Mouse (Mus musculus) adrenal gland, postnatal 0 days (tissue): ENCODE measurements around the gene Tpst2. TPM values are rescaled to one million over a fixed set of nuclear protein-coding genes. Genes with fewer than 3 reads are reported as not detected.

ENCODE experiments used
- polyA plus RNA-seq: library from polyadenylated mRNA; unstranded; fragments of >200 nt; fragmentation: Nextera tagmentation; extraction: Ambion mirVana; gene quantifications from 2 replicates; pipeline ENCODE4 v1.2.1, GENCODE M21; 2015

Gene Tpst2
- 92.9 and 193 TPM in 2 replicates for polyA plus RNA-seq

DNA sequence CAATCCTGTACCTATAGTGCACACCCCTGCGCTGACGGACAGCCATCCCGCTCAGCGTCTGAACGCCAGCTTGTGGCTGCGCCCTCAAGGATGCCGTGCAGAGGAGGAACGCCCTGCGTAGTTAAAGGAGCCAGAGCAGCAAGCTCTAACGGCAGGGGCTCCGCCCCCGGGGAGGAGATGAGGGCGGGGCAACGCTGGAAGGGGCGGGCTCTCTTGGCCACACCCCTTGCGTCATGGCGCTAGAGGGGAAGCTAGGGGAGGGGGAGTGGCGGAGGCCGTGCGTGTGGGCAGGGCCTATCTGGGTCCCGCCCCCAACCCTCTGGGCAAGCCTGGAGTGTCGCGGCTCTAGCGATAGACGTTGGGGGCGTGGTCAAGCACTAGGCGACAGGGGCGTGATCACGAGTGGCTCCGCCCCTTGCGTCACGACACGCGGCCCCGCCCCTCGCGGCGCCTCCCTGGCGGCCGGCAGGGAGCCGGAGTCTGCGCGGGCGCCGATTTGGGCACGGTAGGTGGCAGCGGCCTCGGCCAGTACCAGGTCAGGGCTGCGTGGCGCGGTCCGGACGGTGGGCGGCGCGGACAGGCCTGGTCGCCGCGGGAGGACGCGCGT lies at the start of gene Tpst2:
TSS of gene Tpst2 (plus strand) at position 425 of the 607 bp plus-strand sequence.

DNA sequence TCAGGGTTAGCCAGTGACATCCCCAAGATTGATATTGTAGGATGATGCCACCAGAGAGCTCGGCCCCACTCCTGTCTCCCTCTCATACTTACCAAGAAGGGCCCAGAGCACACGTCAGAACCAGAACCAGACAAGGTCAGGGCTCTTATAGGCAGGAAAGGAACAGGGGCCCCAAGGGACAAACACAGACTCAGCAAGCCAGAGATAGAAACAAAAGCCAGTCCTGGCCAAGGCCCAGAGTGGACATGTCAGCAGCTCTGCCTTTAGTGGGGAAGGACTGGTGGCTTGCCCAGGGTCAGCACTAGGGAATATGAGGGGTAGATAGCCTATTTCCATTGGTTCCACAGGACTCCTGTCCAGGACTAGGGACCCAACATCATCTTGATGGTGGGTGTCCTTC lies 24.1 kb upstream of the Tpst2 start, which contains the start of gene Cryba4:
TSS of gene Cryba4 (minus strand) at position 119 of the 400 bp plus-strand sequence.

DNA sequence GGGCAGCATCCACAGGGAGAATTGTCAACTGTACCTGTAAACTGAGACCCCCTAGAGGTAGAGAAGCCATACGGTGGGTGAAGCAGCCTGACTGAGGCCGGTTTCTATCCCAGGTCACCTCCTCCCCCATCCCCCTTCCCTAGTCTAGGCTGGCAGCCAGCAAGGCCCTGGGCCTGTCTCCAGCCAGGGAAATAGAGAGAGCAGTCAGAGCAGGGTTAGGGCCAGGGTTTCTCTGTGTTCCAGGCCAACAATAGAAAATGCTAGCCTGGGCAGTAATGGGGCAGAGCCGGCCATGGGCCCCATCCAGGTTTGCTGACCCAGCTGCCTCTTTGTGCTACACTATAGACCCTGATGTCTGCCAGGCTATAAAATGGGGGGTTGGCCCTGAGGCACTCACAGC lies 21.1 kb upstream of the Tpst2 start, which contains the start of gene Crybb1:
TSS of gene Crybb1 (plus strand) at position 390 of the 400 bp plus-strand sequence.

DNA sequence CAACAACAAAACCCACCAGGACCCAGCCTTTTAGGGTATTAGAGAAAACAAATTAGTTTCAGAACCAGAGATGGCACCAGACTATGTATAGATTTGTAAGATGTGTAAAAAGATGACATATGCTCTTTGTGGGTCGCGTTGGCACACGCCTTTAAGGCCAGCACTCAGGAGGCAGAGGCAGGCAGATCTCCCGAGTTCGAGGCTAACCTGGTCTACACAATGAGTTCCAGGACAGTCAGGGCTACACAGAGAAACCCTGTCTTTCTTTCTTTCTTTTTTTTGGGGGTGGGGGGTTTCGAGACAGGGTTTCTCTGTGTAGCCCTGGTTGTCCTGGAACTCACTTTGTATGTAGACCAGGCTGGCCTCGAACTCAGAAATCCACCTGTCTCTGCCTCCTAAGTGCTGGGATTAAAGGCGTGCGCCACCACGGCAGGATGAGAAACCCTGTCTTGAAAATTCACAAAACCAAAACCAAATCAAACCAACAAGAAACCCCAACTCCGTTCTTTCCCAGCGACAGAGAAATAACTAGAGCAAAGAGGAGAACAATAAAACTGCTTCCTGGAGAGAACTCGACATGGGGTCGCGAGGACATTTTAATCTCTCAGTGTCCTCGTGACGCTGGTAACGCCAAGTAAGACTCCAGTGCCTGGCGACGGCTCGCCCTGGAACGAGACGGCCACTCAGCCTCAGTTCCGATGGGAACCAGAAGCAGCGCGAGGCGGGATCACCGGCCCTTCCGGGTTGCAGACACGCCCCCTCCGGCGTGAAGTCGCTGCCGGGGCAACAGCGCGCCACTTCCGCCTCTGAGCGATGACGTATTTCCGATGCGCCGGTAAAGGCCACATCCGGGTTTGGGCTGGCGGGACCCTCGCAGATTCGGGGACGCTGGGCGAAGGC lies 49.3 kb downstream of the Tpst2 start, which contains the start of gene Tfip11:
TSS of gene Tfip11 (plus strand) at position 813 of the 900 bp plus-strand sequence.

DNA sequence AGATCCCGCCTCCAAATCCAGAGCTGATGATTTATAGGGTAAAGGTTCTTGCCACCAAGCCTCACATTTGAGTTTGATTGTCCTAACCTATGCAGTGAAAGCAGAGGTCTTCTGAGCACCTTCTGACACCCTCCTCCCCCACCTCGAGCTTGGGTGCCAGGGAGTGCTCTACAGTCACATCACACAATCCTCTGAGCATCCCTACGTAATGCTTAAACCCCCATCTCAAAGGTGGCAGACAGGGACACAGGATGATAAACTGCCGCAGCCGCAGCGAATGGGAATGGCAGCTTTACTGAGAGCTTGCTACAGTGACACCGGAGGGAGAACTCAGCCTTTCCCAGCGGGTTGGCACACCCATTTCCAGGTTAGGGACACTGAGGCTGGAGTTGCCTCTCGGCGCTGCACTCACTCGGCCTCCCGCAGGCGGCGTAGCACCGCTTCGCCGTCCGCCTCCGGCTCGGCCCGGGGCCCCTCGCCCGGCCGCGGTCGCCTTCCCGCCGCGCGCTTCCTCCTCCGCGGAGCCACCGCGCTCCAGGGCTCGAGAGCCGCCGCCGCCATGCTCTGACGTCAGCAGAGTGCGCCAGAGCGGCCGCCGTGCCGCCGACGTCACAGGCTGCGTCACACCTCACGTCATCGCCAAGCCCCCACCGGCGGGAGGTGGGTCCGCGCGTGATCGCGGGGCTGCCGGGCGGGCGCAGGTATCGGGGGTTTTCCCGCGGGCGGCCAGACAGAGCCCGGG lies 66.1 kb downstream of the Tpst2 start, which contains the start of the genes Srrd and Hps4:
TSS of gene Srrd (minus strand) at position 578 of the 742 bp plus-strand sequence.
TSS of gene Hps4 (plus strand) at position 621 of the 742 bp plus-strand sequence.

DNA sequence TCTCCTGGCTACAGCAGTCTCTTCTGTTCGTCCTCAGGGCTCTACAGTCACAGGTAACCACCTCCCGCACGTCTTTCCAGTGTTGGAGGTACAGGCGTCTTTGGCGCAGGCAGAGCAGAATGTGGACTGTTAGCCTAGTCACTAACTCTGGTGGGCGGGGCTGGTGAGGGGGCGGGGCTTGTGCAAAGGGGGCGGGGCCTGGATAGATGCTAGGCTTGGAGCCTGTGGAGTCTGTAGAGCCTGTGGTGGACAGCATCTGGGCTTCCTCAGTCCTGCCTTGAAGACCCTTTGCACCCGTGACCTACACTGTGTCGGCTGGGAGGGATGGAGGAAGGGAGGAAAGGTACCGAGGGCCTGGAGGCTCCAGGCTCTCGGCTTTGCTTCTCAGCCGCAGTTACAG lies 79.4 kb downstream of the Tpst2 start, which contains the start of gene Gm6583:
TSS of gene Gm6583 (minus strand) at position 124 of the 400 bp plus-strand sequence.

Other genes with a start within 250 kb of the Tpst2 start
- gene Cryba4, start 24.2 kb upstream of the Tpst2 start, polyA plus RNA-seq: 51.8 and 71.2 TPM in 2 replicates
- 6.2 and 11.4 TPM in 2 replicates for gene Crybb1, start 20.9 kb upstream of the Tpst2 start, polyA plus RNA-seq
- gene Tfip11, start 49.7 kb downstream of the Tpst2 start, polyA plus RNA-seq: 16.1 and 20.2 TPM in 2 replicates
- gene Srrd, start 66.3 kb downstream of the Tpst2 start, polyA plus RNA-seq: 28.9 and 31.0 TPM in 2 replicates
- gene Hps4, start 66.4 kb downstream of the Tpst2 start, polyA plus RNA-seq: 16.8 and 29.3 TPM in 2 replicates
- 0.14 and 0.17 TPM in 2 replicates for gene Gm6583, start 79.3 kb downstream of the Tpst2 start, polyA plus RNA-seq
- gene Asphd2, start 118.2 kb downstream of the Tpst2 start, polyA plus RNA-seq: 16.6 and 23.1 TPM in 2 replicates
- not detected in 2 replicates for gene Gm6588, start 172.7 kb downstream of the Tpst2 start, polyA plus RNA-seq